Mouse (Mus musculus) Patski (cell line): ENCODE data around the gene Skap2. TPM values are rescaled to one million over a fixed set of nuclear protein-coding genes. Genes with fewer than 3 reads are reported as not detected.

Experiments
- ATAC-seq: fragments of 100-300 bp; one replicate; pipeline ENCODE4 v1.8.0; 2021
- CTCF ChIA-PET: fragments of 350-600 bp; sonication (Branson Sonifier 250); formaldehyde crosslinking; loops from one replicate; lab custom pipeline; 2022; ENCODE audit warnings: inconsistent platforms; lab: Charles Lee
- POLR2A ChIA-PET: fragments of 350-600 bp; sonication (Branson Sonifier 250); formaldehyde crosslinking; loops from one replicate; lab custom pipeline; 2022; ENCODE audit warnings: antibody characterized with exemption, inconsistent platforms; lab: Charles Lee
- DNase-seq: peaks from one replicate; pipeline ENCODE4 v3.0.0-alpha.2; 2011; ENCODE audit warnings: low read depth, low spot score
- H3K27me3 ChIP-seq: fragments of 371-371 bp; one replicate; pipeline ENCODE4 v1.5.1; 2021
- CTCF ChIP-seq: fragments of 100-300 bp; IDR thresholded peaks from one replicate; pipeline ENCODE4 v1.5.1; 2021
- in situ Hi-C: fragments of 300-500 bp; cut with MboI; formaldehyde crosslinking; loops from 3 replicates; pipeline ENCODE4 v1.11.1; 2018; ENCODE audit warnings: low pct_unique_long_range_greater_than_20kb, mixed read lengths
- polyA plus RNA-seq: library from polyadenylated mRNA; unstranded; gene quantifications from one replicate; pipeline ENCODE4 v1.2.3, GENCODE M21; 2021

Skap2 gene
- polyA plus RNA-seq, 1 experiment from 2014 or later: 83.3 TPM

- TF ChIP-seq CTCF: no peak
- no peak for DNase-seq
- ATAC-seq: no peak
- in situ Hi-C loops: no loop called here
- CTCF ChIA-PET: no interaction called here
- POLR2A ChIA-PET: no interaction called here
- no peaks in the 10 kb centered on the region for H3K27me3 ChIP-seq
Observed at GRCm38 (mm10) chr6:51956048-51956792, 56.1 kb downstream of the Skap2 start.

- CTCF ChIA-PET: no interaction called here
- no peak for TF ChIP-seq CTCF
Observed at GRCm38 (mm10) chr6:51947661-51948060, 64.7 kb downstream of the Skap2 start.

GRCm38 (mm10) chr6:51944916-51945315, 67.4 kb downstream of the Skap2 start:
- CTCF ChIA-PET: no interaction called here
- in situ Hi-C loops: no loop called here
- no peak for TF ChIP-seq CTCF
- DNase-seq (no peak), ATAC-seq (no peak)
- no peaks in the 10 kb centered on the region for H3K27me3 ChIP-seq
- POLR2A ChIA-PET: no interaction called here

More at GRCm38 (mm10) chr6:51947661-51948060, 64.7 kb downstream of the Skap2 start:
- POLR2A ChIA-PET: no interaction called here
- ATAC-seq (no peak), DNase-seq (no peak)
- H3K27me3 ChIP-seq: no peaks in the 10 kb centered on the region
- in situ Hi-C loops: no loop called here

- H3K27me3 ChIP-seq: no peaks in the 10 kb centered on the region
- ATAC-seq: no peak
- CTCF ChIA-PET: no interaction called here
- DNase-seq: no peak
- POLR2A ChIA-PET: interaction anchor here (0.6 kb wide), 2 partner anchors 267 to 479 kb away, joined by 4 to 5 read pairs; no protein-coding TSS in a partner anchor
- in situ Hi-C loops: no loop called here
- no peak for TF ChIP-seq CTCF
Observed at GRCm38 (mm10) chr6:51933998-51934397, 78.4 kb downstream of the Skap2 start.

- POLR2A ChIA-PET: interaction anchor here (0.6 kb wide), 2 partner anchors 268 to 480 kb away, joined by 4 to 5 read pairs; no protein-coding TSS in a partner anchor
- in situ Hi-C loops: no loop called here
- no peaks in the 10 kb centered on the region for H3K27me3 ChIP-seq
- ATAC-seq (no peak), DNase-seq (no peak)
- no peak for TF ChIP-seq CTCF
- CTCF ChIA-PET: interaction anchor here (0.8 to 1.5 kb wide), 2 partner anchors 29 to 35 kb away, joined by 3 read pairs; no protein-coding TSS in a partner anchor
Observed at GRCm38 (mm10) chr6:51933034-51933611, 79.2 kb downstream of the Skap2 start.

- ChIA-PET CTCF (no interaction called here), POLR2A (no interaction called here)
- in situ Hi-C loops: no loop called here
- no peak for TF ChIP-seq CTCF
- DNase-seq (no peak), ATAC-seq (no peak)
- no peaks in the 10 kb centered on the region for H3K27me3 ChIP-seq
Observed at GRCm38 (mm10) chr6:51927101-51927500, 85.2 kb downstream of the Skap2 start.

GRCm38 (mm10) chr6:51921831-51922230, 90.5 kb downstream of the Skap2 start:
- H3K27me3 ChIP-seq: no peaks in the 10 kb centered on the region
- ATAC-seq: no peak
- CTCF ChIA-PET: interaction anchor here (0.9 kb wide), 1 partner anchor 9 kb away, joined by 3 read pairs; no protein-coding TSS in a partner anchor
- in situ Hi-C loops: no loop called here
- no peak for DNase-seq
- POLR2A ChIA-PET: no interaction called here
- TF ChIP-seq CTCF: no peak

GRCm38 (mm10) chr6:51908495-51908894, 103.9 kb downstream of the Skap2 start:
- ATAC-seq: no peak
- in situ Hi-C loops: no loop called here
- ChIA-PET CTCF (no interaction called here), POLR2A (no interaction called here)
- no peak for DNase-seq
- no peaks in the 10 kb centered on the region for H3K27me3 ChIP-seq
- TF ChIP-seq CTCF: no peak

GRCm38 (mm10) chr6:51905659-51906058, 106.7 kb downstream of the Skap2 start:
- DNase-seq (no peak), ATAC-seq (no peak)
- in situ Hi-C loops: no loop called here
- CTCF ChIA-PET: no interaction called here
- POLR2A ChIA-PET: no interaction called here
- TF ChIP-seq CTCF: no peak
- no peaks in the 10 kb centered on the region for H3K27me3 ChIP-seq

- TF ChIP-seq CTCF: no peak
- CTCF ChIA-PET: no interaction called here
- H3K27me3 ChIP-seq: no peaks in the 10 kb centered on the region
- in situ Hi-C loops: no loop called here
- DNase-seq: no peak
- no peak for ATAC-seq
- POLR2A ChIA-PET: interaction anchor here (0.6 kb wide), 1 partner anchor 648 kb away, joined by 3 read pairs; no protein-coding TSS in a partner anchor
Observed at GRCm38 (mm10) chr6:51901544-51901943, 110.8 kb downstream of the Skap2 start.
